Mouse (Mus musculus): ENCODE results near the gene Arf6.

DNA sequence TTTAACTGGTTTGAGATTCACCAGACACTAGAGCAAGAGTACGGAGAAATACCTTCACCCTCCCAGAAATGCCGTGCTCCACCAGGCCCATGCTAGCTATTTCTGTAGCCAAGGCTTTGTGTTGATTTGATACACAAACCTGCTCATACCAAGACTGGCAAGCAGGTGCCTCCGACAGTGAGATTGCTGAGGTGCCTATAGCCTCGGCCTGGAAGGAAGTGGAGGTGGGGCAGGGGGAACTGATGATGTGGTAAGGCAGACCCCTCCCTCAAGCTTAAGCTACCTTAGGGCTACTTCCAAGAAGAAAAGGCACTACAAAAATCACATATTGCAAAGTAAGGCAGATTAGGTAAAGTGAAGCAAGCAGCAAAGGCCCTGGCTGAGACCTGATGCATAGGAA is 28.4 kb downstream of the Arf6 start:
- no peak for TF ChIP-seq MAX (IDR thresholded peaks at IDR 0.05)
- no peak for TF ChIP-seq FOSL1 (IDR thresholded peaks at IDR 0.05; ENCODE audit: insufficient read depth, low read length, poor library complexity, severe bottlenecking)
- no peak for TF ChIP-seq CTCF (IDR thresholded peaks at IDR 0.05; ENCODE audit: control insufficient read depth, insufficient read depth, insufficient read length)
- no peak for TF ChIP-seq USF1 (IDR thresholded peaks at IDR 0.05; ENCODE audit: low read depth)
- TF ChIP-seq MYOG (IDR thresholded peaks at IDR 0.05; ENCODE audit: control insufficient read depth, extremely low read depth, insufficient read length): no peak
- TF ChIP-seq CEBPB (IDR thresholded peaks at IDR 0.05; ENCODE audit: low read depth): no peak
